Mouse (Mus musculus) liver, adult 2 months (tissue): Measurements from ENCODE around the gene Tmem216.
A peak's percentile ranks its signal among the peaks of the same experiment; 100 is the strongest.

Source experiments
- CTCF ChIP-seq: fragments of 200-500 bp; IDR thresholded peaks from 2 replicates; pipeline ENCODE4 v1.5.1; 2011; ENCODE audit warnings: low read depth, low read length, control low read depth
- POLR2A ChIP-seq: fragments of 200-500 bp; IDR thresholded peaks from 2 replicates; pipeline ENCODE4 v1.6.1; 2011; ENCODE audit warnings: low read length, control low read depth; ENCODE audit not compliant: insufficient read depth; ENCODE audit errors: extremely low read depth

DNA sequence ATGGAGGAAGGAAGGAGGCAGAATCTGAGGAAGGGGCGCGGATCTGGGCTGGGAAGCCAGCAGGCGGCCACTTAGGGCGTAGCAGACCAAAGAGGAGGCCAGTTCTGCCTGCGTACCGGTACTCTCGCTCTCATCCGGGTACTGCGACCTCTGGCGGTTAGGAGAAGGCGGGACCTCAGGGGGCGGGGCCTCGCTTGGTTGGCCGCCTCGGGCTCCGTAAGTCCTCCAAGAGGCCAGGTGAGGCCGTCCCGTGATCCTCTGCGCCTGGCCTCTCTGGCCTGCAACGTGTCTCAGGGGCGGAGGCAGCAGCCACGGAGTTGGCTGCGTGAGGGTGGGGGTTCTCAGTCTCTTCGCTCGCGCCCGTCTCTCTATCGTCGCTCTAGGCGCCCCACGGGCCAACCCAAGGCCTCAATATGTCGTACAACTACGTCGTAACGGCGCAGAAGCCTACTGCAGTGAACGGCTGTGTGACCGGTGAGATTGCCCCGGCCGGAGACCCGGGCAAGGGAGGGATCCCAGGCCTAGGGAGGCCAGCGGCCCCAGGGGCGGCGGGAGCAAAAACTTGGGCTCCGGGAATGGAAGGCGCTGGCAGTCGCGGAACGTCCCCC is 49.4 kb upstream of the Tmem216 start, which contains the start of the genes Ddb1 and Tkfc:
- peak; percentile 62 for TF ChIP-seq CTCF
- TF ChIP-seq POLR2A = peak; percentile 78
